Mouse (Mus musculus) liver, postnatal 0 days (tissue): ENCODE results near the gene Psmg3.

Experiments
- CTCF ChIP-seq: sonication (generic); IDR thresholded peaks from 2 replicates; pipeline ENCODE4 v1.5.1; 2016; ENCODE audit warnings: antibody characterized with exemption, low read depth
- EP300 ChIP-seq: IDR thresholded peaks from 2 replicates; pipeline ENCODE4 v1.6.1; 2016; ENCODE audit warnings: antibody characterized with exemption, low read depth, mild to moderate bottlenecking

DNA sequence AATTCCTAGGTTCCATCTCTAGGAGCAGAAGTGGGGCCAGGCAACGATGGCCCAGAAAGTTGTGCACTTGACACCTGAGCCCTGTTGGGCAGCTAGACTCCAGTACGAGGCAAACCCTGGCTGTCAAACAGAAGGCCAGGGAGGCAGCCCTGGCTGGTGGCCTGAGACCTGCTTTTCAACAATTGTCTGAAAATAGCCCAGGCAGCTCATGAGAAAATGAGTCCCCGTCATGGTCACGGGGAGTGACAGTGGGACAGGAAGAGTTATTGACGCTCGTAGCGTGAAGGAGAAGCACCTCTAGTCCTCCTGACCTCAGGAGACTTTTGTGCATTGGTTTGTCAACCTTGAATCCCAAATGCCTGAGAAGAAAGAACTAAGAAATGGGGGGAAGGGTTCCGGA is 45.3 kb downstream of the Psmg3 start:
- TF ChIP-seq EP300, result no peak
- TF ChIP-seq CTCF, result no peak
